ENCODE assay signal across 24 mouse cellular contexts in the genomic region with DNA sequence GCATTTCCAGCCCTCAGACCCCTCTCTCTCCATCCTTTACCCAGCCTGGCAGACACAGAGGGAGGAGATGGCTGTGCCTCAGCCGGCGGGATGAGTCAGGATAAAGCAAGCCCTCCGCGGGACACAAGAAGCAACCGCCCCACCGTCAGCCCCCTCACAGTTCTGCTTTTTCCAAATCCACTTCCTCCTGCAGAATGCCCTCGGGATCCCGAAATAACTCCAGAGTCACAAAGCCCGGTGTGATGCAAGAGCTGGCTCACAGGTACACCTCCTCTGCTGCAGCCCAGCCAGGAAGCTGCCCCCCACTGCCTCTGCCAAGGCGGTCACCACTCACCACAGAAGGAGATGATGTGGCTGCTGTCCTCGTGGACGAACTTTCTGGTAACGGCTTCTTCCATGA. TPM values are rescaled to one million over a fixed set of nuclear protein-coding genes. Genes with fewer than 3 reads are reported as not detected.
A peak's percentile ranks its signal among the peaks of the same experiment; 100 is the strongest.
DNase-seq lines count a peak whose midpoint lies in the region; ATAC-seq and TF ChIP-seq lines count a peak whose summit lies in the region.
"Had no signal": no experiment of that assay in that cellular context is flagged by ENCODE, and none has a peak within 500 bp of the region (broad histone marks: within the 10 kb centered on the region; RNA-seq: fewer than 3 reads in every experiment).

No protein-coding gene starts in this region.

- H3K27ac ChIP-seq in olfactory bulb, adult 2 months (ENCODE audit: insufficient read depth, low read depth, low read length) = peak overlapping the region; percentile 47
- H3K27ac ChIP-seq: forebrain, embryonic 10.5 days; gastrocnemius, adult 2 months; hindbrain, embryonic 14.5 days; intestine, embryonic 15.5 days; limb, embryonic 15.5 days; liver, embryonic 15.5 days; stomach, embryonic 15.5 days had no signal

- no peak for TF ChIP-seq CTCF in olfactory bulb, adult 2 months (IDR thresholded peaks at IDR 0.05; ENCODE audit: insufficient read depth, low read depth, low read length)

- H3K4me3 ChIP-seq in olfactory bulb, adult 2 months (ENCODE audit: insufficient read depth, low read depth, low read length) = no peak overlapping the region
- H3K4me3 ChIP-seq: forebrain, embryonic 10.5 days; gastrocnemius, adult 2 months; intestine, embryonic 15.5 days; limb, embryonic 15.5 days; liver, embryonic 15.5 days; megakaryocyte, embryonic 14.5 days; myocyte; stomach, embryonic 15.5 days had no signal

- no peak for TF ChIP-seq POLR2A in olfactory bulb, adult 2 months (IDR thresholded peaks at IDR 0.05; ENCODE audit: insufficient read depth, low read depth, low read length)

- WGBS in olfactory bulb, adult 2 months = 33% methylated on average over 13 of the region's 13 CpGs

- peak; percentile 69 for ATAC-seq in frontal cortex, adult (ENCODE audit: low TSS enrichment)
- ATAC-seq: forebrain, postnatal 0 days; intestine, embryonic 15.5 days; lung, postnatal 0 days had no signal

- peaks cover 53% of the 10 kb centered on the region for H3K4me1 ChIP-seq in olfactory bulb, adult 2 months (ENCODE audit: control insufficient read depth, insufficient read depth, low read length)
- H3K4me1 ChIP-seq: liver, embryonic 15.5 days had no signal

- DNase-seq in frontal cortex, postnatal 25 days (ENCODE audit: low spot score in 2 of 2) = no peak
- DNase-seq in brain, adult 2 months (ENCODE audit: low read depth, low spot score) = peak; percentile 90
- DNase-seq in cerebellum, postnatal 25 days = peak; percentile 54 to 63
- DNase-seq in embryo, embryonic 11 days = no peak
- no peak for DNase-seq in spleen, postnatal 14 days (ENCODE audit: low spot score in 2 of 2)
- DNase-seq: adrenal gland, postnatal 36 days; forebrain, postnatal 0 days; gastrocnemius, adult 2 months; heart, adult 18-20 months; heart, postnatal 36 days; kidney, adult 9 months; kidney, postnatal 25 days; midbrain, embryonic 14.5 days had no signal

RNA-seq across cellular contexts. Expression of a gene that starts 22.1 kb away (rescaled TPM):
- polyA plus RNA-seq in olfactory bulb, adult 2 months (2012; ENCODE audit: insufficient read depth, insufficient read length, low replicate concordance, missing spikeins) = not detected in 2 replicates

Comparison
In these comparisons a context has a peak if more than half of its experiments do, and no peak if none do; other contexts are left out.
1. DNase-seq: peak in brain, adult 2 months (single experiment) and cerebellum, postnatal 25 days (2 of 2); none in frontal cortex, postnatal 25 days (0 of 2), embryo, embryonic 11 days (single experiment) and spleen, postnatal 14 days (0 of 2).